Mouse (Mus musculus): ENCODE data around the gene Fahd1.

The Fahd1 gene

DNA sequence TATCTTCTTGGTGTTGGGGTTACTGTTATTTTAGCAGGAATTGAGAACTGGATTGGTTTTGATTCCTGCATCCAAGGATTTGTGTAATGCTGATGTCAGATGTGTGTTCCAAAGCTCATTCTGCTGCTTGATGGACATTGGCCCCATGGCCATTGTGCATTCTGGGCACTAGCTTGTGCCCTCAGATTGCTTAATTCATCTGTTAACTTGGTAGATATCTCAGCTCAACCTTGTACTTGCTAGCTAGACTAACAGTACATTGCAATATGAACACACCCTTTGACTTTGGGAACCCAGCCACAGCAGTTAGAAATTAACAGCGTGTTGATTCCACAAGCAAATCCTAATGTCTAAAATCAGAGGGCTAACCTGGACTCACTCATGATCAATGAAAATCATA lies 2.8 kb downstream of the Fahd1 start:
- DNase-seq (ENCODE audit: low spot score): no peak

DNA sequence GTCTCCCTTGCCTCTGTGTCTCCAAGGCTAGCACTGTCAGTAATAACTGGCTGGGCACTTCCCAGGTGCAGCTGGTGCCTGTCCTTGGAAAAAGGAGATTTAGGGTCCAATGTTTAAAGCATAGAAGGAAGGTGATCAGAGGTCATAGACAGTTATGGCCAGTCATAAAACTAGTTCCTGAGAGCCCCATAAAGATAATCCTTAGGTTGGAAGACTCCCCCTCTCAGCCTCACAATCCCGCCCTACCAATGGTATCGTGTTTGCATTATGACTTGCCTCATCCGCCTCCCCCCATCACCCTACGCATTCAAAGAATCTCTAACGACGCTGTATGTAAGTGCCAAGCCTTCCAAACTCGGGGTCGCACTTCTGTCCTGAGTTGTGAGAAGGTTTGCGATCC lies 5.6 kb downstream of the Fahd1 start:
- DNase-seq (ENCODE audit: low spot score): no peak

DNA sequence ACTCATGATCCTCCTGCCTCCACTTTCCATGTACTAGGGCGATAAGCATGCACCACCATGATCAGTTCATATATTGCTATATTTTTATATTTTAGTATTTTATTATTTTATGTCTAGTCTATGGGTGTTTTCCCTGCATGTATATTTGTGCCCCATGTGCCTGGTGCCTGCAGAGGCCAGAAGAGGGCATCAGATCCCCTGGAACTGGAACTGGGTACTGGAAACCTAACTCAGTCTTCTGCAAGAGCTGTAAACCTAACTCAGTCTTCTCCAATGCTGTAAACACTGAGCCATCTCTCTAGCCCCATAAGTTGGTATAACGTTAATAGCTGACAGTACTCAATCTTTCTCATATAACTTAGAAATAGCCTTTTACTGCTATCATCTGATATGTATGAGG lies 7.5 kb downstream of the Fahd1 start:
- no peak for DNase-seq (ENCODE audit: low spot score)

DNA sequence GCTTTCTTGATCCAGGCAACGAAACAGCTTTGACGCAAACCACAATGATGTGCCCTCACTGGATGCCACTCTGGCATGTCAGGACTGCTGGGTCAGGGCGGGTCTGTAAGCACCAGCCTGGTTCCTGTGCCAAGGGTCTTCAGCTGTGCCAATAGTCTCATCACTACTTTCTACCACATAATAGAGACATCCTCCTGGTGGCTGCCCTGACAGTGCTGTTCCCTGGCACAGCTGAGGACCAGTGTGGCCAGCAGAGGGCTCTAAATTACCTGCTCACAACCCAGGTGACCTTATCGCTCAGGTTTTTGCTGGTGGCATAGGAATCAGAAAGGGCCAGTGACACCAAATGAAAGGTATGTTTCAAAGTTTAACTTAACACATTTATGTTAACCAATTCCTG lies 9.0 kb downstream of the Fahd1 start:
- no peak for DNase-seq (ENCODE audit: low spot score)

DNA sequence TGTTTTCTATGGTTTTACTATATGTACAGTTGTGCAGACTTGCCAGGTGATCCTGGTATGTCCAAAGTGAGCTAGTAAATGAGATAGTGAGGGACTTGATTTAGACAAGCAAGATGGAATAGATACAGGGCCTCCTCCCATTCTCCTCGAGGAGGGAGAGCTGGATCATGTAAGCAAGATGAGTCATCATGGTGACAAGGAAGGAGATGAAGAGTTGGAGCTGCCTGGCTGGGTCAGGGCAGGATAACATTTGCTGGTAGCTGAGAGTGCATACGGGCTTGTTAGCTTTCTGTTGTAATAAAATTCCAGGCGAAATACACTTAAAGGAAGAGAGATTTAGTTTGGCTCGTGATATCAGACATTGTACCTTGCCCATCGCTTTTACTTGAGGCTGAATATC lies 9.8 kb downstream of the Fahd1 start:
- DNase-seq (ENCODE audit: low spot score): no peak

DNA sequence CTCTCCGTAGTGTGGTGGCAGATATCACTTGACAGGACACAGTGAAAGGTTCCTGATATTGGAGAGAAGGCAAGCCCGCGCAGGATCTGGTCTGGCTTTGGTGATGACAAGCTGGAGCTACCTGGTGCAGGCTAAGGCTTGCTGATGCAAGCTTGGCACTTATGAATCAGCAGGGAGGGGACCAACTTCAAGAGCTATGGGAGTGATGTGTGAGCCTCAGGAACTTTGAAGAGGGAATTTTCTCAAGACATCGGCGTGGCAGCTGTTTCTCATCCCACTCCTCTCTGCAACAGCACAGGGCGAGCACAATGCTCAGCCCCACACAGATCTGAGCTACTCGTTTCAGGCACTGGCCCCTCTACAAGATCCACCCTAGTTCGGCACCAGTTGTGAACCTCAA lies 10.3 kb downstream of the Fahd1 start, which contains the start of gene Hagh:
Gene Hagh, plus strand, starts transcription at position 302 of the 400 bp plus-strand sequence.
- no peak for DNase-seq (ENCODE audit: low spot score)

DNA sequence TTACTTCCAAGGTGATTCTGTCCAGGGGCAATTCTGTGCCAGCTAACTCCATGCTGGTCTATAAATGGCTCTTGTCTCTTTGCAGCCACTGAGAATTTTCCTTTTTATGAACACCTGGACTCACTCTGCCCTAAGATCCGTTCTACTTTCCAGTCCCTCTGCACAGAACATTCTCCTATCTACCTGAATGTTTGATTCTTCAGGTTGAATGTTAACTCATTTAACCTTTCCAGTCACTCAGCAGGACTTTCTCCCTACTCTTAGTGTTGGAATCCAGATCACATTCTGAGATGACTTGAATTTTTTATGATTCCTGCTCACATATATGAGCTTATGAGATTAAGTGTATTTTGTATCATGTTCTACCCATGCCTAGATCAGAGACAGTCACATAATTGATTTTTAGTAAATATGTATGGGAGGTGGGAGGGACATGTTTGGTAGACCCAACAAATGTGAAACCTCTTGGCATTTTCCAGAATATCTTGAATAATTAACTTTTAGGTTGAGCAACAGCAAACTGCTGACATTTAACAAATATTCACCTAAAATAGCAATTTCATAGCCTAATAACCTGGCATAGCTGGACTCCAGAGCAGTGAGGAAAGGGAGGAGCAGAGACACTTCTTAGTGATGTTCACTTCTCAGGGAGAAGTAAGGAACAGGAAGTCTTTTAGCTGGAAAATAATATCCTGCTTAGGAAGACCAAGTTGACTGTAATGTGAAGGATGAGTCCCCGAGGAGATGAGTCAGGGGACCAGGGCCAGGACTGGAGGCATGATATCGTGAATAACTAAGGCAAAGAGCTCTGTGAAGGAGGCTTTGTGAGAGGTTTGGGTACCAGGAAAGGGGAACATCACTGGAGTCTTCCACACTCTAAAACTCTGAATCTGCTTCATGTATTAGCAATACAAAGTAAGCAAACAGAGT lies 28.5 kb downstream of the Fahd1 start:
- DNase-seq (ENCODE audit: low spot score): no peak

DNA sequence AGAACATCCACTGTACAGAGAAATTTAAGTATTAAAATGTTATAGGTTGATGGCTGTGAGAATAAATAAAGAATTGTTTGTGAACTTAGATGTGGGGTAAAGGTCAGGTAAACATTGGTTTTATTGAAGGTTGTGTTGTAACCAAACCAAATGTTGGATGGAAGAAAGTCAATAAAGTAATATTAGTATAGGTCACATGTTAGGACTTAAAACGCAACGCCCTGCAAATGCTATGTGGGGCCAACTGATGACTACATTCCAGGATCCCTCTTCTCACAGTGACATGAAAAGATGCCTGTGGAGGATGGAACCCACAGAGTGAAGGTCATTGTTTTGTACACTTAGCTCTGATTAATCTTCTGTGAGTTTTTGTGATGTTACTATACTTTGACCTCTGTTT lies 30.7 kb downstream of the Fahd1 start:
- no peak for DNase-seq (ENCODE audit: low spot score)

DNA sequence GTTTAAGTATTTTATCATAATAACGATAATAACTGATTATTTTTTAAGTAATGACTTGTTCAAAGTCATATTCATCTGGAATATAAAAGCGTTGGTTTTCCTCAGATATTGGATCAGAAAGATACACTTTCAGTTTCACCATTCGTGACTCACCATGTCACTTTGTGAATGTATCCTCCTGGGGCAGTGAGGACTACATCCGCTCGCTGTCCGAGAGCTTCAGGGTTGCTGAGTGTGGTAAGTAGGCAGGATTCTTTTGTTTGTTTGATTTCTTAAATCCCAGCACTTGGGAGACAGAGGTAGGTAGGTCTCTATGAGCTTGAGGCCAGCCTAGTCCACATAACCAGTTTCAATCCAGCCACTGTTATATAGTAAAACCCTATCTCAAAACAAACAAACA lies 32.0 kb downstream of the Fahd1 start:
- DNase-seq (ENCODE audit: low spot score): no peak

DNA sequence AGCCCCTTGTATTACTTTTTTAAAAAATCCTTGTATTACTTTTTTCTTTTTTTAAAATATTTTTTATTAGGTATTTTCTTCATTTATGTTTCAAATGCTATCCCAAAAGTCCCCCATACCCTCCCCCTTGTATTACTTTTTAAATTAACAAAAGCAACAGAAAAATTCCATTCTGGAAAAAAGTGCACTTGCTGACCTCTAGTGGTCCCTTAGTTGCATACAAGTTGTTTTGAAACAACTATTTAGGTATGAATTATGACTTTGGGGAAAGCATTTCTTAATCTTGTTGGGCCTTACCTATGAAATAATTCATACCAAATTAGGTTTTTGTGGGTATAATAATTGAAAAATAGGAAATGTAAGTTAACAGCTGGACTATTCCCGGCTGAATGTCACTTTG lies 32.7 kb downstream of the Fahd1 start:
- no peak for DNase-seq (ENCODE audit: low spot score)

DNA sequence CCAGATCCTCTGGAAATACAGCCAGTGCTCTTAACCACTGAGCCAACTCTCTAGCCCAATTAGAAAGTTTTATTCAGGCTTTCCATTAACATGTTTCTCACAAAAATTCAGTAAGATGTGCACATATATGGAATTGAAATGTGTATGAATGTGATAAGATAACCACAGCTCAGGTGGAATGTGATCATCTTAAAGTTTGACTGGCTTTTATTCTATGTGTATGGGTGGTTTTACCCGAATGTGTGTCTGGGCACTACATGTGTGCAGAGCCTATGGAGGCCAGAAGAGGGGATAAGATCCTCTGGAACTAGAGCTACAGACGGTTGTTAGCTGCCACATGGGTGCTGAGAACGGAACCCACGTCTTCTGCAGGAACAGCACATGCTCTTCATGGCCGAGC lies 34.9 kb downstream of the Fahd1 start:
- no peak for DNase-seq (ENCODE audit: low spot score)

DNA sequence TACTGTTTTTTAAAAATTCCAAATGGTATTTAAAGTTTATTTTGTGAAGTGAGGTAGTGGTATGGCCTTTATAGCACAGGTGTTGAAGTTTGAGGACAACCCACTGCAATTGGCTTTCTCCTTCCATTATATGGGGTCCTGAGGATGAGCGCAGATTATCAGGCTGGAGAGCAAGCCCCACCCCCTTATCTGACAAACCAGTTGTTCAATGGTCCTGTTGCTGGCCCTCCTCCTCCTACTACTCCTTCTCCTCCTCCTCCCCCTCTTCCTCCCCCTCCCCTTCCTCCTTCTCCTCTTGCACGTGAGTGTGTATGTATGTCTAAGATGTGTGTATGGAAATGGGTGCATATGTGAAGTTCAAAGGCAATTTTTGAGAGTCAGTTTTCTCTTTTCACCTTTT lies 37.9 kb downstream of the Fahd1 start:
- DNase-seq (ENCODE audit: low spot score): no peak

DNA sequence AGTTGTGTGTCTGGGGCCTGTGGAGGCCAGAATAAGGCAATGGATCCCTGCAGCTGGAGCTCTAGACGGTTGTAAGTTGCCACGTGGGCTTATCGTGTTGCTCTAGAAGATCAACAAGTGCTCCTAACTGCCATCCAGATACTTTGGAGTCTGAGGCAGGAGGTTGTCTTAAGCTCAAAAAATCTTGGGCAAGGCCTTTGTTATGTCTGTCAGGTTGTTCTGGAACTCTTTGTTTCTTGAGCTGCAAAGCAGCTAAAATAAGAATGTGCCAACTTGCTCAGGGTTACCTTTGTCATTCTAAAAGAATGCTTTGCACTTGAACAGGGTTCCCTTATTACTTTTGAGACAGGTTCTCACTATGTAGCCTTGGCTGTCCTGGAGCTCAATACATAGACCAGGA lies 39.0 kb downstream of the Fahd1 start:
- no peak for DNase-seq (ENCODE audit: low spot score)

DNA sequence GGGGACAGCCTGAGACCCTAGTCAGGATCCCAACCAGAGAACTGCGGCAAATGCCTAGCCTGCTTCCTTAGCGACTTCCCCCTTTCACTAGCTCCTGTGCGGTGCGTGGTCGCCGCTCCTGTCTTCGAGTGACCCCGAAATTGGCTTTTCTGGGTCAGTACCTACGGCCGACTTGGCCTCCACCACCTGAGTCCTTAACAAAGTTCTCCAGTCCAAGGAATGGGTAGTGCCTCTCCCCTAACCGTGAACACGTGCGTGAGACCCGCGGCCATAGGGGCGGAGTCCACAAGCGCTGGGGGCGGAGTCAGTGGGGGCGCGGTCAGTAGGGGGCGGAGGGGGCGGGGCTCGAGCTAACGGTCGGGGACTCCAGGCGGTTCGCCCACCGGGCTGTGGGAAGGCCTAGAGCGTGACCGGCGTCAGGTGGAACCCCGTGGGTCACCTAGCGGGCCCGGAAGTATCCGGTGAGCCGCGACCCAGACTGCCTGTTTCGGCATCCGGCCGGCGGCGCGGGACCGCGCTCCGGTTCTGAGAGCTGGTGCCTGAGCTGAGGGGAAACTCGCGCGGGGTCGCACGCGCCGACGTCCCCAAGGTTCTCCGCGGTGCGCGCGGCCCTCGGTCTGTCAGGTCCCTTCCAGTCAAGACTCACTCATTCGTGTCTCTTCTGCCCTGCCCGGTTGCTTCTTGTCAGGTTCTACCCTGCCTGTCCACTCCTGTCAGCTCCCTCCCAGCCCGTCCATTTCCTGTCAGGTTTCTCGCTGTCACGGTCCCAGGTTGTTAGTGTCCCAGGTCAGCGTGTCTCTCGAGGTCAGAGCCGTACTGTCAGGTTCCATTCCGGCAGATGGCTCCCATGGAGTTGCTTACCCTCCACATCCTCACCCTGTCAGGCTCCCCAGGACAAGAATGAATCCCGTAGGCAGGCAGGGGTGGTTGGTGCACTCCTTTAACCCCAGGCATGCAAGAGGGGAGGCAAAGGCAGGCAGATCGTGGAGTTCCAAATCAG lies 45.9 kb downstream of the Fahd1 start, which contains the start of gene Meiob:
Gene Meiob, plus strand, starts transcription at position 338 of the 1,000 bp plus-strand sequence.
- peak; percentile 14 for DNase-seq (ENCODE audit: low spot score)

DNA sequence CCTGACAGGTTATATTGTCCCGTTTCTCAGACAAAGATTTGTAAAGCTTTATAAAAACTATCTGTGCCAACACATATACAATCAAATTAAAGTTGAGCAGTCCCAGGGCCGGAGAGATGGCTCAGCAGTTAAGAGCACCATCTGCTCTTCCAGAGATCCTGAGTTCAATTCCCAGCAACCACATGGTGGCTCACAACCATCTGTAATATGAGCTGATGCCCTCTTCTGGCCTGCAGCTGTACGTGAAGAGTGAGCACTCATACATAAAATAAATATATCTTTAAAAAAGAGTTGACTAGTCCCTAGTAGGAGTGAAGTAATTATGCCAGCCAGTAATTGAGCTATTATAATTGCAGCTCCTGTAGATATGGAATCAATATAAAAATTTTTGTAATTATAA lies 49.6 kb downstream of the Fahd1 start:
- no peak for DNase-seq (ENCODE audit: low spot score)

DNA sequence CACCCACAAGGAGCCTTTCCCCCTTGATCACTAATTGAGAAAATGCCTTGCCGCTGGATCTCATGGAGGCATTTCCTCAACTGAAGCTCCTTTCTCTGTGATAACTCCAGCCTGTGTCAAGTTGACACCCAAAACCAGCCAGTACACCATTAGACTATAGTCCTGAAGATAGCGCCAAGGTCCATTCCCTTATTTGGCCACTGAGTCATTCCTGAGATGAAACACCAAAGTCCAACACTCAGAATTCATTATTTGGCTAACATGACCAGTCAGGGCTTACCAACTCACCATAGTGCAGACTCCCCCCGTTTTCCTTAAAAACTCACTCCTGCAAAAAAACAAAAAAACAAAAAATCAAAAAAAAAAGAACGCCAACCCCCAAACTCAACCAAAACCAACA lies 50.7 kb downstream of the Fahd1 start:
- no peak for DNase-seq (ENCODE audit: low spot score)

All from layer of hippocampus, adult 11-12 months (tissue).